Mouse (Mus musculus) stomach, embryonic 15.5 days (tissue): ENCODE data around the gene Tmbim1. TPM values are rescaled to one million over a fixed set of nuclear protein-coding genes. Genes with fewer than 3 reads are reported as not detected.

Experiments
- ATAC-seq: fragments of 200-750 bp; cut with Nextera tagmentation; 2 replicates; pipeline ENCODE4 v1.8.0; 2017; ENCODE audit warnings: low read depth, moderate number of reproducible peaks, moderate TSS enrichment; ENCODE audit not compliant: insufficient read depth, low FRiP score
- H3K27ac ChIP-seq: fragments of 300-500 bp; sonication (generic); 2 replicates; pipeline ENCODE4 v1.5.1; 2015; ENCODE audit warnings: mild to moderate bottlenecking, inconsistent platforms
- H3K27me3 ChIP-seq: fragments of 300-500 bp; sonication (generic); replicated peaks from 2 replicates; pipeline ENCODE4 v1.6.1; 2015; ENCODE audit warnings: inconsistent platforms
- H3K36me3 ChIP-seq: fragments of 300-500 bp; sonication (generic); 2 replicates; pipeline ENCODE4 v1.6.1; 2015; ENCODE audit warnings: inconsistent platforms
- H3K4me1 ChIP-seq: fragments of 300-500 bp; sonication (generic); 2 replicates; pipeline ENCODE4 v1.6.1; 2015; ENCODE audit warnings: inconsistent platforms
- H3K4me2 ChIP-seq: fragments of 300-500 bp; sonication (generic); 2 replicates; pipeline ENCODE4 v1.6.1; 2015; ENCODE audit warnings: mild to moderate bottlenecking, inconsistent platforms
- H3K4me3 ChIP-seq: fragments of 300-500 bp; sonication (generic); replicated peaks from 2 replicates; pipeline ENCODE4 v1.5.1; 2015; ENCODE audit warnings: inconsistent platforms
- H3K9ac ChIP-seq: fragments of 300-500 bp; sonication (generic); 2 replicates; pipeline ENCODE4 v1.6.1; 2015; ENCODE audit warnings: inconsistent platforms
- H3K9me3 ChIP-seq: fragments of 300-500 bp; sonication (generic); 2 replicates; pipeline ENCODE4 v1.6.1; 2016; ENCODE audit warnings: inconsistent platforms
- WGBS: fragments of 180-500 bp; shearing (Covaris S2); methylation state at CpG from one replicate; pipeline ENCODE4 v1.1.7; 2015; 5-methylcytosine and 5-hydroxymethylcytosine counted together
- polyA plus RNA-seq: library from polyadenylated mRNA; unstranded; fragments of >200 nt; fragmentation: Nextera tagmentation; extraction: Ambion mirVana; gene quantifications from 2 replicates; pipeline ENCODE4 v1.2.1, GENCODE M21; 2015

The Tmbim1 gene
- polyA plus RNA-seq, 1 experiment from 2014 or later = 73.4 TPM

DNA sequence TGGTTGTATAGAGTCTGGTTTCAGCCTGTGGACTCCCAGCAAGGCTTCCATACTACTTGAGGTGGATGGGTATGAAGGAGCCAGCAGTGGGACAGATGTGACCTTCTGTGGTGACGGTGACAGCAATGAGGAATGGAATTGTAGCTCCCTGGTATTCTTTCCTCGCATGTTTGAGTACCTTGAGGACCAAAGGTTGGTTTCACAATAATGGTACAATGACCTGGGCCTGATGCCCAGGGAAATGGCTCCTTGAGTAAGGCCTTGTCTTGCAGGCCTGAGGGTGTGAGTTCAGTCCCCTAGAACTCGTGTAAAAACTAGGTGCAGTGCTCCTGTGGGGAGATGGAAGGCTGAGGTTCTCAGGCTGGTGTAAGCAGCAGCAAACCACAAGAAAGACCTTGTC lies 13.3 kb upstream of the Tmbim1 start:
- Histone ChIP-seq H3K4me1 (no peaks in the 10 kb centered on the region), H3K36me3 (no peaks in the 10 kb centered on the region), H3K4me2 (no peak overlapping the region), H3K9ac (no peak overlapping the region), H3K27me3 (no peaks in the 10 kb centered on the region), H3K4me3 (no peak overlapping the region), H3K27ac (no peak overlapping the region), H3K9me3 (no peaks in the 10 kb centered on the region)
- WGBS = 89% methylated on average over 3 of the region's 3 CpGs
- no peak for ATAC-seq

DNA sequence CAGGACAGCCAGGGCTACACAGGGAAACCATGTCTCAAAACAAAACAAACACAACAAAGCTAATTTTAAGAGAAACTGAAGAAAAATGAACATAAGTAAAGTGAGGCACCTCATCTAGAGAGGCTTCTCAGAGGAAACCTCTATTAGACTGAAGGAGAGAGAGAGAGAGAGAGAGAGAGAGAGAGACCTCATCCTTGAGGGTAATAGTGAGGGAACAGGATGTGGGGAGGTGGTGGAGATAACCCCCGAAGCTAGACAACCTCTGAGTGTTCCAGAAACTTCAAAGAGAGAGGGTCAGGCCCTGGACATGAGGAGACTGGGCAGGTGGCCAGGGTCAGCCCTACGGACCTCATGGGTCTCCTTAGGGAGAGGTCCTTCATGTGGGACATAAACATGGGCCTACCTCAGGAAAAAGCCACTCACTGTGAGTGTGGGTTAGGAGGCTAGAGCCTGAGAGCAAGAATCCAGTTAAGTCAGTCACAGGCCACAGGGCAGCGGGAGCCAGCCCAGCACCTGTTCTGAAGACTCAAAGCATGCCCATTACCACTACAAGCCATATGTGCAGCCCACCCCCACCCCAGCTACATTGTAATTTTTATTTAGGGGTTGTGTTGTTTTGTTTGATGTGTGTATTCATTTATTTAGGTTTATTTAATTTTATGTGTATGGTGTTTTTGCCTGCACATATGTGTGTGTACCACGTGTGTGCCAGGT lies 10.8 kb upstream of the Tmbim1 start:
- H3K27me3 ChIP-seq = no peaks in the 10 kb centered on the region
- H3K4me2 ChIP-seq = no peak overlapping the region
- H3K27ac ChIP-seq = no peak overlapping the region
- H3K9me3 ChIP-seq = no peaks in the 10 kb centered on the region
- H3K36me3 ChIP-seq = no peaks in the 10 kb centered on the region
- 79% methylated on average over 4 of the region's 4 CpGs for WGBS
- H3K4me1 ChIP-seq = no peaks in the 10 kb centered on the region
- H3K4me3 ChIP-seq = no peak overlapping the region
- no peak overlapping the region for H3K9ac ChIP-seq
- ATAC-seq = no peak

DNA sequence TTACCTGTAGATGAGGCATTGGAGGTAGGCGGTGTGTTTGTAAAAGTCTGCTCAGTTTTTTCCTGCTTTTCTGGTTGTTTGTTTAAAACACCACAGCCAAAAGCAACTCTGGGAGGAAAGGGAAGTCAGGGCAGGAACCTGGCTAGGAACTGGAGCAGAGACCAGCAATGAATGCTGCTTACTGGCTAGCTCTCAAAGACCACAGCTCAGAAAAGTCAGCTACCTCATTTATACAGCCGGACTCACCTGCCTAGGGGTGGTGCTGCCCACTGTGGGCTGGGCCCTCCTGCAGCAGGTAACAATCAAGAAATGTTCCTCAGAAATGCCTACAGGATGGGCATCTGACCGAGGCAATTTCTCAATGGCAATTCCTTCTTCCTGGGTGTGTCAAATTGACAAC lies 9.4 kb upstream of the Tmbim1 start:
- Histone ChIP-seq H3K9me3 (no peaks in the 10 kb centered on the region), H3K4me2 (no peak overlapping the region), H3K9ac (no peak overlapping the region), H3K27me3 (no peaks in the 10 kb centered on the region), H3K27ac (no peak overlapping the region), H3K4me1 (peaks cover 3% of the 10 kb centered on the region), H3K4me3 (no peak overlapping the region), H3K36me3 (no peaks in the 10 kb centered on the region)
- no peak for ATAC-seq
- 75% methylated on average over 3 of the region's 3 CpGs for WGBS

DNA sequence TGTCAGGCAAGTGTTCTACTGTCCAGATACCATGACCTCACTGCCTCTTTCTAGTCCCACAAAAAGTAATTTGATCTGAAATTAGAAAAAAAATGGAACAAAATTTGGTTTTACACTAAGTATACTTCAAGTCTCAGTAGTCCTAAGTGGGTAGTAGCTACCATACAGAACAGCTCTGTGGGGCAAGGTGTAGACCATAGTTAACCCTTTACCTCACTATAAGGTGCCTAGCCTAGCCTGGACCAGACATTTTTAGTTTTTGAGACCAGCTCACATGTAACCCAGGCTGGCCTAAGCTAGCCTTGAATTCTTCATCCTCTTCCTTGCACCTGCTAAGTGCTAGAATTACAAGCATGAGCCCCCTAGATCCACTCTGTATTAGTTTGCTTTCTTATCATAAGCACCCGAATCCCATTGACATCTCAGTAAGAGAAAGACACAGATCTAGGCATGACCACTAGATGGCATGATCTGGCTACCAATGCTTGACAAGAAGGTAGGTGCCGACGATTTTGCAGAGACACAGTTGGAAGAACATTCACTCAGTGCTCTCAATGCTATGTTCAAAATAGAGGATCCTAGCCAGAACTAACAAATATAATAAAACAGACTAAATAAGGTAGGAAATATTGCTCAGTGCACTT lies 7.7 kb upstream of the Tmbim1 start:
- 0 out of 2 replicates have a peak, but pooled peaks have one; percentile 23 for ATAC-seq
- Histone ChIP-seq H3K27ac (no peak overlapping the region), H3K9ac (no peak overlapping the region), H3K4me1 (peaks cover 4% of the 10 kb centered on the region), H3K27me3 (no peaks in the 10 kb centered on the region), H3K4me3 (no peak overlapping the region), H3K36me3 (no peaks in the 10 kb centered on the region), H3K4me2 (no peak overlapping the region), H3K9me3 (no peaks in the 10 kb centered on the region)
- WGBS = 2% methylated on average over 3 of the region's 3 CpGs

DNA sequence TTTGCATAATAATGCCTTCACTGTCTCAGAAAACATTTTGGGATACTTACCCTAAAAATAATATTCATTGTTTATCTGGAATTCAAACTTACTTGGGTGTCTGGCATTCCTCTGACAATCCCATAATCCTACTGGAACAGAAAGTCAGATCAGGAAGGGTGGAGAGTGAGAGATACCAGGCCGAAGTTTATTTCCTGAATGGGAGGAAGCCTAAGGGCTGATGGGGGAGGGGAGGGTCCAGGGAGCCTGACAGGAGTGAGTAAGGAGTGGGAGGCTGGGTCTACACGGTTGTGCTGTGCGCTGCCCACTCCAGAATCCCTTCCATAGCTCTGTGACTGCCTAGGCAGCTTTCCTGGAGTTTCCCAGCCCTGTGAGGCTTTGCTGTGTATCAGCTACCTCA lies 4.3 kb upstream of the Tmbim1 start:
- no peak overlapping the region for H3K9ac ChIP-seq
- WGBS = 21% methylated on average over 3 of the region's 3 CpGs
- peaks cover 4% of the 10 kb centered on the region for H3K4me1 ChIP-seq
- peak overlapping the region; percentile 55; the same call in 1 of the 2 replicates for H3K27ac ChIP-seq
- no peak overlapping the region for H3K4me3 ChIP-seq
- H3K4me2 ChIP-seq = no peak overlapping the region
- H3K9me3 ChIP-seq = no peaks in the 10 kb centered on the region
- no peak for ATAC-seq
- H3K36me3 ChIP-seq = no peaks in the 10 kb centered on the region
- no peaks in the 10 kb centered on the region for H3K27me3 ChIP-seq

DNA sequence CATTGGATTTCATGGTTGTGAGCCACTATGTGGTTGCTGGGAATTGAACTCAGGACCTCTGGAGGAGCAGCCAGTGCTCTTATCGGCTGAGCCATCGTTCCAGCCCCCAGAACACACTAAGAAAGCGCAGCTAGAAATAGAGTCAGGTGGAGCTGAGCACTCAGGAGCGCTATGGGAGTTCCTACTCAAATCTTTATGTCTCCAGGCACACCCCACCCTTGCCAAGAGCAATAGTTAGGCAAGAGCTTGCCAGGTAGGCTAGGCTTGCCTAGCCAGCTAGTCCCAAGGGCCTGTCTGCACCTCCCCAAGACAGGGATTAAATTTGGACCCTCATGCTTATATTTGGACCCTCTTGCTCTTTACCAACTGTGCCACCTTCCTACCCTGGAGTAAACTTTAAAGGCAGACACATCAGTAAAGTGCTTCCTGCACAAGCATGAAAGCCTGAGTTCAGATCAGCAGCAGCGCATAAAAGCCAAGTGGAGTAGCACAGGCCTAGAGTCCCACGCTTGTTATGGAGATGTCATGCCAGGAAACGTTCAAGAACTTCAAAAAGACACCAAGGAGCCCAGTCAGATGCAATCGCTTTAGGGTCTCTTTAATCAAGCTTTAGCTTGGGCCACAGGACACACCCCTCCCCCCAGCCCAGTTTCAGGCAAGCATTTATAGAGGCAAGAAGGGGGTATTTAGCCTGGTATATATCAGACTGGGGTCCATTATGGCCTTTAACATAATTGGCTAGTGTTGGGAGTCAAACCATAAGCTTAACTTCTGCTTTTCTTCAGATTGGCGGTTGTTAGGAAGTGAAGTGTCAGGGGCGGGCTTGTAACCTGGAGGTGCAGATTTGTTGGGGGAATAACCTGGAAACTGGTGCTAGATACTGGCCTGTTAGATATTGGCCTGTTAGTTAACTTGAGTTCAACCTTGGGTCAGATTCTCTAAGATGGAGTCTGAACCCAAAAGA lies 2.9 kb upstream of the Tmbim1 start:
- H3K27ac ChIP-seq = peak overlapping the region; percentile 23; the same call in 1 of the 2 replicates
- no peak overlapping the region for H3K4me2 ChIP-seq
- no peak for ATAC-seq
- H3K4me1 ChIP-seq = peaks cover 4% of the 10 kb centered on the region
- H3K9ac ChIP-seq = no peak overlapping the region
- WGBS = 68% methylated on average over 10 of the region's 10 CpGs
- H3K27me3 ChIP-seq = no peaks in the 10 kb centered on the region
- H3K36me3 ChIP-seq = no peaks in the 10 kb centered on the region
- H3K9me3 ChIP-seq = no peaks in the 10 kb centered on the region
- H3K4me3 ChIP-seq = no peak overlapping the region

DNA sequence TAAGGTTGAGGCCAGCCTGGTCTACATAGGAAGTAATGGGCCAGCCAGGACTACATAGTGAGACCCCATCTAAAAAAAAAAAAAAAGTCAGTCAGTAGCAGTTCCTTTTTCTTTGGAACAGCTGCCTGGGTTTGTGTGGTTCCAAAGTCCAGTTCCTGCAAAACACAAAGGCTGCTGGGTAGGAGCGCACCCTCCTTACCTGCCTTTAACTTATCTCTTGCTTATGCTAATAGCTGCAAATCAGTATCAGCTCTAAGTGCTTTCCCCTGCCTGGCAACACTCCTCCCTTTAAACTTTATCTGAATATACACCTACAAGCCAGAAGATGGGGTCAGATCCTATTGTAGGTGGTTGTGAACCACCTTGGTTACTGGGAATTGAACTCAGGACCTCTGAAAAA lies 1.7 kb upstream of the Tmbim1 start:
- 74% methylated on average over 1 of the region's 1 CpGs for WGBS
- no peak overlapping the region for H3K4me3 ChIP-seq
- H3K9me3 ChIP-seq = no peaks in the 10 kb centered on the region
- peak overlapping the region; percentile 51; the same call in 1 of the 2 replicates for H3K27ac ChIP-seq
- ATAC-seq = peak; percentile 71
- H3K4me1 ChIP-seq = peaks cover 13% of the 10 kb centered on the region
- H3K36me3 ChIP-seq = no peaks in the 10 kb centered on the region
- no peak overlapping the region for H3K4me2 ChIP-seq
- no peak overlapping the region for H3K9ac ChIP-seq
- H3K27me3 ChIP-seq = no peaks in the 10 kb centered on the region

DNA sequence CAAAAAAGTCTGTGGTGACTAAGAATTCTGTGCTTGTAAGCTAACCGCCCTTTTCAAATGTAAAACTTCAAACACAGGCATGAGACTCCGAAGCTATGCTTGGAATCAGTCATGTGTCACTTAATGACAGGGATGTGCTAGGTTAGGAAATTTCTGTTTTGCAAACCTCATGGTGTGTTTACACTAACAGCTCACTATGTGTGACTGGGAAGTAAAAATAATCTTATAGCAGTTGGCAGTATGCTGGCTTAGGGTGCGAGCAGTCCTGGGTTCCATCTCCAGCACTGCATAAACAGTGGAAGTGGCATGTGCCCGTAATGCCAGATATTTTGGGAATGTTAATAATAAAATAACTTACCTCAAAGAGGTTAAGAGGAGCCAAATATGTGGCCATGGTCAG lies 476 bp downstream of the Tmbim1 start:
- H3K27me3 ChIP-seq = no peaks in the 10 kb centered on the region
- no peak overlapping the region for H3K9ac ChIP-seq
- no peaks in the 10 kb centered on the region for H3K9me3 ChIP-seq
- WGBS = 59% methylated on average over 4 of the region's 4 CpGs
- H3K4me3 ChIP-seq = no peak overlapping the region
- H3K4me2 ChIP-seq = no peak overlapping the region
- ATAC-seq = no peak
- H3K36me3 ChIP-seq = no peaks in the 10 kb centered on the region
- no peak overlapping the region for H3K27ac ChIP-seq
- peaks cover 15% of the 10 kb centered on the region for H3K4me1 ChIP-seq

DNA sequence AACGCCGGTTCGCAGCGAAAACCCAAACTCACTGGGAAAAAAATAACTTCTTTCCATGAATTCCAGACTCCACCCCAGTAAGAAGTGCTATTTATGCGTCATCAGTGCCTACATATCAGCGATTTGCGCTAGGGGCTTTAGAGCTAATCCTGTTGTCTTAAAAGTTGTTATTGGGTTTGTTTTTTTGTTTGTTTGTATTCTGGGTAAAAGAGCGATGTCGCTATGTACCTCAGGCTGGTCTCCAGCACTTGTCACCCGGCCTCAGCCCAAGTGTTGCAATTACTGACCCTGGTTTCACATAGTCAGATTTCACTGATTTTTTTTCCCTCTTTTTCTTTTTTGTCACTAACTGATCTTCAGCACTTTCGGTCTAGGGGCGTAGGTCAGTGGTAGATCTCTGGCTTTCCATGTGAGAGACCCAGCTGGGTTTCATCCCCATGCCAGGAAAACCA lies 1.1 kb downstream of the Tmbim1 start:
- ATAC-seq = no peak

DNA sequence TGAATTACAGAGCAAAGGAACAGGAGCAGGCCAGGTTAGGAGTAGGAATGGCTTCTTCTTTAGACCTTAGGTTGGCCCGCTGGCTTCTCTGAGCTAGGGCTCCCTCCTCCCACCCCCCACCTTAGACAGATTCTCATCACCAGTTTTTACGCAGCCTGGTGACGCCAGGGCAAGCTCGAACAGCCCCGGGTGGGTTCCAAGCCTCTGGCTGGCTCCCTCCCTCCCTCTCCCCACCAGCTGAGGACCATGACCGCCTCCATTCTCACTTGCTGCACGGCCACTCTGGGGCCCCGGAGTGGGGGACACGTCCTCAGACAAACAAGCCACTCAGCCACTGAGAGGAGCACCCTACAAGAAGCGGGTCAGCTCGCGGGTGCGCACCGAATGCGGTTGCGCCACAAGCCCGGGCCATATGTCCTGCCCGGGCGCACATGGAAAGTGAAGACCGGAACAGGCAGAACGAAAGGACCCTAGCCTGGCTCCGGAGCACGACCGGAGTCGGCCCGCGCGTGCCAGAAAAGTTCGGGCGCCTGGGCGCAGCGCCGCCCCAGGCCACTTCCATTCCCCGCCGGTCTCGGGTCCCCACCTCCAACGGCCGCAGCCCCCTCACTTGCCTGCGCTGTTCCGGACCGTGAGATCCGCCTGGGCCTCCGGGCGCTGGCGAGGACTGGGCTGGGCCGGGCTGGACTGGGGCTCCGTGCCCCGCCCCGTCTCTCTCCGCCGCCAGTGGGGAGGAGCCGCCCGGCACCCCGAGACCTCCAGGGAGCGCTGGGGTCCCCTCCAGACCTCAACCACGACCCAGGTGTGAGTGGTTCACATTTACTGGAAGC lies 1.7 kb downstream of the Tmbim1 start:
- Histone ChIP-seq H3K27me3 (no peaks in the 10 kb centered on the region), H3K27ac (peak overlapping the region; percentile 96), H3K4me2 (peak overlapping the region; percentile 69), H3K36me3 (no peaks in the 10 kb centered on the region), H3K9ac (peak overlapping the region; percentile 80), H3K4me3 (peak overlapping the region; percentile 75), H3K9me3 (no peaks in the 10 kb centered on the region), H3K4me1 (peaks cover 24% of the 10 kb centered on the region)
- WGBS = under 1% methylated on average over 55 of the region's 56 CpGs
- ATAC-seq = peak; percentile 84

More for the DNA sequence above, 1.1 kb downstream of the Tmbim1 start:
- H3K36me3 ChIP-seq = no peaks in the 10 kb centered on the region
- H3K27me3 ChIP-seq = no peaks in the 10 kb centered on the region
- peak overlapping the region; percentile 96 for H3K27ac ChIP-seq
- H3K9ac ChIP-seq = peak overlapping the region; percentile 80
- H3K4me1 ChIP-seq = peaks cover 18% of the 10 kb centered on the region
- H3K4me3 ChIP-seq = peak overlapping the region; percentile 75
- 6% methylated on average over 12 of the region's 12 CpGs for WGBS
- H3K4me2 ChIP-seq = peak overlapping the region; percentile 69
- H3K9me3 ChIP-seq = no peaks in the 10 kb centered on the region

DNA sequence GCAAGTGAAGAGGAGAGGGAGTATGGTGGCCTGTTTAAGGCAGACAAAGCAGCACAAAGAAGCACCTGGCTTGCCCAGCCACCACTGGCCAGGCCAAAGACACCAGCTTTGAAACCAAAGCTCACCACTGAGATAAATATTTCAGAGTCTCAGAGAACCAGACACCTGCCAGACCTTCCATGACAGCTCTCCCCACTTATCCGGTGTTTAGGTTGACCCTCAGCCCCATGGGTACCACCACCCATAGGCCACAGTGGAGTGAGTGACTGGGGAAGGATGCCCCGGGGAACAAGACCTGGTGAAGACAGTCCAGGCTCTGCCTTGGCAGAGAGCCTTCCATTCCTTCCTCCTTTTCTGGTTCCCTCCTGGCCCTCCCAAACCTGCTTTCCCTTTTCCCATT lies 2.6 kb downstream of the Tmbim1 start:
- no peak for ATAC-seq
- Histone ChIP-seq H3K36me3 (no peaks in the 10 kb centered on the region), H3K4me2 (peak overlapping the region; percentile 69), H3K9ac (no peak overlapping the region), H3K4me1 (peaks cover 32% of the 10 kb centered on the region), H3K27me3 (no peaks in the 10 kb centered on the region), H3K4me3 (peak overlapping the region; percentile 75), H3K27ac (0 out of 2 replicates have a peak overlapping the region, but pooled peaks have one; percentile 35), H3K9me3 (no peaks in the 10 kb centered on the region)
- 76% methylated on average over 2 of the region's 2 CpGs for WGBS
